Mouse (Mus musculus) kidney, embryonic 16.5 days (tissue): ENCODE data around the gene Arrdc1. TPM values are rescaled to one million over a fixed set of nuclear protein-coding genes. Genes with fewer than 3 reads are reported as not detected.

Experiments used
- ATAC-seq: fragments of 200-750 bp; cut with Nextera tagmentation; 2 replicates; pipeline ENCODE4 v1.8.0; 2017; ENCODE audit warnings: moderate TSS enrichment; ENCODE audit not compliant: low FRiP score, low TSS enrichment
- H3K27ac ChIP-seq: fragments of 300-500 bp; sonication (generic); 2 replicates; pipeline ENCODE4 v1.5.1; 2014; ENCODE audit warnings: low read length
- H3K27me3 ChIP-seq: fragments of 300-500 bp; sonication (generic); 2 replicates; pipeline ENCODE4 v1.6.1; 2014; ENCODE audit warnings: low read length, control low read depth, mixed read lengths; ENCODE audit not compliant: insufficient read depth
- H3K36me3 ChIP-seq: fragments of 300-500 bp; sonication (generic); 2 replicates; pipeline ENCODE4 v1.6.1; 2014; ENCODE audit warnings: low read length, control low read depth, mixed read lengths; ENCODE audit not compliant: insufficient read depth
- H3K4me1 ChIP-seq: fragments of 300-500 bp; sonication (generic); 2 replicates; pipeline ENCODE4 v1.6.1; 2014; ENCODE audit warnings: low read length, control low read depth, mixed read lengths; ENCODE audit not compliant: insufficient read depth
- H3K4me2 ChIP-seq: fragments of 300-500 bp; sonication (generic); replicated peaks from 2 replicates; pipeline ENCODE4 v1.6.1; 2014; ENCODE audit warnings: low read depth, low read length
- H3K4me3 ChIP-seq: fragments of 300-500 bp; sonication (generic); 2 replicates; pipeline ENCODE4 v1.5.1; 2014; ENCODE audit warnings: mild to moderate bottlenecking, low read length
- H3K9ac ChIP-seq: fragments of 300-500 bp; sonication (generic); replicated peaks from 2 replicates; pipeline ENCODE4 v1.6.1; 2014; ENCODE audit warnings: low read length
- H3K9me3 ChIP-seq: fragments of 300-500 bp; sonication (generic); 2 replicates; pipeline ENCODE4 v1.6.1; 2016; ENCODE audit warnings: low read length, control low read depth
- WGBS: fragments of 180-500 bp; shearing (Covaris S2); extraction: QIAGEN DNeasy Blood & Tissue Kit; methylation state at CpG from one replicate; pipeline ENCODE4 v1.1.7; 2014; 5-methylcytosine and 5-hydroxymethylcytosine counted together
- polyA plus RNA-seq: library from polyadenylated mRNA; unstranded; fragments of >200 nt; fragmentation: Nextera tagmentation; extraction: Ambion mirVana; gene quantifications from 2 replicates; pipeline ENCODE4 v1.2.1, GENCODE M21; 2015

The Arrdc1 gene
- polyA plus RNA-seq, 1 experiment from 2014 or later = 63.5 TPM

- peak overlapping the region; percentile 41; the same call in 1 of the 2 replicates for H3K9ac ChIP-seq
- H3K4me3 ChIP-seq = no peak overlapping the region
- peaks cover 3% of the 10 kb centered on the region; the same call in 1 of the 2 replicates for H3K36me3 ChIP-seq
- H3K27me3 ChIP-seq = no peaks in the 10 kb centered on the region
- WGBS = 13% methylated on average over 2 of the region's 2 CpGs
- no peak overlapping the region for H3K4me2 ChIP-seq
- no peak for ATAC-seq
- H3K4me1 ChIP-seq = peaks cover 23% of the 10 kb centered on the region
- no peaks in the 10 kb centered on the region for H3K9me3 ChIP-seq
- peak overlapping the region; percentile 64 for H3K27ac ChIP-seq
Observed at GRCm38 (mm10) chr2:24905653-24906155, 29.3 kb downstream of the Arrdc1 start.

GRCm38 (mm10) chr2:24904823-24905652, 30.0 kb downstream of the Arrdc1 start:
- Histone ChIP-seq H3K4me3 (no peak overlapping the region), H3K27me3 (no peaks in the 10 kb centered on the region), H3K27ac (peak overlapping the region; percentile 64; the same call in 1 of the 2 replicates), H3K4me1 (peaks cover 23% of the 10 kb centered on the region), H3K9me3 (no peaks in the 10 kb centered on the region), H3K4me2 (no peak overlapping the region), H3K9ac (0 out of 2 replicates have a peak overlapping the region, but pooled peaks have one; percentile 16), H3K36me3 (no peaks in the 10 kb centered on the region)
- 0 out of 2 replicates have a peak, but pooled peaks have one; percentile 23 for ATAC-seq
- WGBS = 54% methylated on average over 11 of the region's 11 CpGs

GRCm38 (mm10) chr2:24902999-24903398, 32.1 kb downstream of the Arrdc1 start:
- H3K27me3 ChIP-seq = no peaks in the 10 kb centered on the region
- no peak overlapping the region for H3K27ac ChIP-seq
- no peaks in the 10 kb centered on the region for H3K9me3 ChIP-seq
- H3K9ac ChIP-seq = no peak overlapping the region
- 83% methylated on average over 6 of the region's 6 CpGs for WGBS
- no peak overlapping the region for H3K4me3 ChIP-seq
- H3K4me2 ChIP-seq = no peak overlapping the region
- H3K36me3 ChIP-seq = no peaks in the 10 kb centered on the region; the same call in 1 of the 2 replicates
- no peak for ATAC-seq
- peaks cover 23% of the 10 kb centered on the region for H3K4me1 ChIP-seq

GRCm38 (mm10) chr2:24901055-24901454, 34.0 kb downstream of the Arrdc1 start:
- no peak overlapping the region for H3K27ac ChIP-seq
- no peaks in the 10 kb centered on the region for H3K27me3 ChIP-seq
- no peak overlapping the region for H3K9ac ChIP-seq
- H3K4me2 ChIP-seq = no peak overlapping the region
- H3K4me1 ChIP-seq = peaks cover 13% of the 10 kb centered on the region
- no peaks in the 10 kb centered on the region for H3K9me3 ChIP-seq
- no peak for ATAC-seq
- no peaks in the 10 kb centered on the region; the same call in 1 of the 2 replicates for H3K36me3 ChIP-seq
- H3K4me3 ChIP-seq = no peak overlapping the region
- WGBS = 74% methylated on average over 5 of the region's 5 CpGs

- ATAC-seq = no peak
- Histone ChIP-seq H3K36me3 (no peaks in the 10 kb centered on the region; the same call in 1 of the 2 replicates), H3K27me3 (no peaks in the 10 kb centered on the region), H3K4me2 (no peak overlapping the region), H3K4me1 (peaks cover 5% of the 10 kb centered on the region; the same call in 1 of the 2 replicates), H3K9ac (no peak overlapping the region), H3K4me3 (no peak overlapping the region), H3K27ac (no peak overlapping the region), H3K9me3 (no peaks in the 10 kb centered on the region)
- 92% methylated on average over 2 of the region's 2 CpGs for WGBS
Observed at GRCm38 (mm10) chr2:24899292-24899691, 35.8 kb downstream of the Arrdc1 start.

GRCm38 (mm10) chr2:24896761-24897160, 38.3 kb downstream of the Arrdc1 start:
- Histone ChIP-seq H3K9ac (no peak overlapping the region), H3K36me3 (no peaks in the 10 kb centered on the region; the same call in 1 of the 2 replicates), H3K27me3 (no peaks in the 10 kb centered on the region), H3K4me3 (no peak overlapping the region), H3K4me1 (peaks cover 6% of the 10 kb centered on the region), H3K9me3 (no peaks in the 10 kb centered on the region), H3K27ac (no peak overlapping the region), H3K4me2 (no peak overlapping the region)
- 73% methylated on average over 4 of the region's 4 CpGs for WGBS
- ATAC-seq = no peak

- H3K4me1 ChIP-seq = peaks cover 20% of the 10 kb centered on the region
- no peaks in the 10 kb centered on the region for H3K27me3 ChIP-seq
- no peaks in the 10 kb centered on the region; the same call in 1 of the 2 replicates for H3K36me3 ChIP-seq
- 97% methylated on average over 1 of the region's 1 CpGs for WGBS
- ATAC-seq = no peak
- no peak overlapping the region for H3K9ac ChIP-seq
- H3K4me2 ChIP-seq = no peak overlapping the region
- H3K27ac ChIP-seq = no peak overlapping the region
- H3K4me3 ChIP-seq = no peak overlapping the region
- no peaks in the 10 kb centered on the region for H3K9me3 ChIP-seq
Observed at GRCm38 (mm10) chr2:24894211-24894610, 40.8 kb downstream of the Arrdc1 start.

GRCm38 (mm10) chr2:24892318-24892717, 42.7 kb downstream of the Arrdc1 start:
- no peak overlapping the region for H3K4me3 ChIP-seq
- no peak overlapping the region for H3K9ac ChIP-seq
- H3K9me3 ChIP-seq = no peaks in the 10 kb centered on the region
- H3K4me2 ChIP-seq = no peak overlapping the region
- H3K27me3 ChIP-seq = no peaks in the 10 kb centered on the region
- ATAC-seq = no peak
- H3K36me3 ChIP-seq = no peaks in the 10 kb centered on the region
- no peak overlapping the region for H3K27ac ChIP-seq
- peaks cover 20% of the 10 kb centered on the region for H3K4me1 ChIP-seq
- WGBS = 87% methylated on average over 5 of the region's 5 CpGs

GRCm38 (mm10) chr2:24890541-24891447, 44.3 kb downstream of the Arrdc1 start:
- Histone ChIP-seq H3K9me3 (no peaks in the 10 kb centered on the region), H3K27me3 (no peaks in the 10 kb centered on the region), H3K4me2 (no peak overlapping the region), H3K27ac (no peak overlapping the region), H3K36me3 (peaks cover 9% of the 10 kb centered on the region), H3K4me3 (no peak overlapping the region), H3K9ac (no peak overlapping the region), H3K4me1 (peaks cover 20% of the 10 kb centered on the region)
- ATAC-seq = no peak
- 58% methylated on average over 6 of the region's 6 CpGs for WGBS
